Mouse (Mus musculus) lung, adult 2 months (tissue): Measurements from ENCODE around the gene Slc27a1.

Experiments
- CTCF ChIP-seq: fragments of 200-500 bp; IDR thresholded peaks from 2 replicates; pipeline ENCODE4 v1.5.1; 2011; ENCODE audit warnings: mild to moderate bottlenecking, low read length, control low read depth; ENCODE audit not compliant: insufficient read depth
- POLR2A ChIP-seq: fragments of 200-500 bp; IDR thresholded peaks from 2 replicates; pipeline ENCODE4 v1.6.1; 2011; ENCODE audit warnings: low read depth, mild to moderate bottlenecking, control low read depth, low read length, borderline replicate concordance; ENCODE audit errors: extremely low read depth

DNA sequence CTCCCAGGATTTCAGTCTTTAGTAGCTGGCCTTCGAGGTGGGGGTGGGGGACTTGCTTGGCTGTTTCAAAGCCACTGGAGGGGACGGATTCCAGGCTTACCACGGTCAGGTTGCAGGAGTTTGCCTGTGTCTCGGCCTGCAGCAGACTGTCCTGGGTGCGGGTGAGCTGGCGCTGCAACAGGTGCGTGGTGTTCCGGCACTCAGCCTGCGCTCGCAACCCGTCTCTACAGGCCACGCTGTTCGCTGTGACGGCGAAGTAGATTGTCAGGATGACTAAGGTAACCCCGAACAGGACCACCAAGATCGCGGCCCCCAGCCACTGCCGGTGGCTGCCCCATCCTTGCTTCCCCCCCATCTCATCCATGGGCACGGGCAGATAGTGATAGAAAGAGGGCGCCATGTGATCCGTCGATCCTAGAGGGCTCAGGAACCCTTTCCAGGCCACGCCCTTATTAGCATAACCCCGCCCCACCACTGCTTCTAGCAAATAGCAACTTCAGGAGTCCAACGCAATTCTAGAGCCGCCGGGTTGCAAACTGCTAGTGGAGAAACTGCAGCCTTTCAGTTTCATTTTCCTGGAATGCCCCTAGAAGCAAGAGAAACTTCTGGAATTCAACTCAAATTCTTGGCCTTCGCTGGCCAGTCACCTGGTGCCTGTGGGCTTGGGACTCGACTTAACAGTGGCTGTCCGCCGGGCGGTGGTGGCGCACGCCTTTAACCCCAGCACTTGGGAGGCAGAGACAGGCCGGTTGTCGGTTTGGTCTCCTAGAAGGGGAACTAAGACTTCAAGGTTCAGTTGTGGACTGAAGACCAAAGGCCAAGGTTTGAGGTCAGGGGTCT is 31.4 kb upstream of the Slc27a1 start, which contains the start of gene Bst2:
- no peak for TF ChIP-seq CTCF
- TF ChIP-seq POLR2A, result peak; percentile 44; the same call in 1 of the 2 replicates
